In genomic region chr7:124746321-124746720, GRCm38 (mm10) we compare ENCODE assay signal across 27 mouse cellular contexts.
"Had no signal": no experiment of that assay in that cellular context is flagged by ENCODE, and none has a peak within 500 bp of the region (broad histone marks: within the 10 kb centered on the region; RNA-seq: fewer than 3 reads in every experiment).

No protein-coding gene starts in this region.

- H3K9ac ChIP-seq: heart, embryonic 12.5 days; hindbrain, embryonic 13.5 days; hindbrain, embryonic 15.5 days; kidney, embryonic 15.5 days; limb, embryonic 12.5 days; liver, embryonic 13.5 days; liver, embryonic 15.5 days had no signal

- H3K27me3 ChIP-seq: heart, embryonic 12.5 days; hindbrain, embryonic 13.5 days; hindbrain, embryonic 15.5 days; kidney, embryonic 15.5 days; limb, embryonic 12.5 days; liver, embryonic 13.5 days; liver, embryonic 15.5 days had no signal

- H3K36me3 ChIP-seq: heart, embryonic 10.5 days; heart, embryonic 12.5 days; hindbrain, embryonic 10.5 days; hindbrain, embryonic 13.5 days; hindbrain, embryonic 15.5 days; kidney, embryonic 15.5 days; limb, embryonic 10.5 days; limb, embryonic 12.5 days; liver, embryonic 13.5 days; liver, embryonic 15.5 days had no signal

- DNase-seq: gastrocnemius, adult 2 months; gastrocnemius, postnatal 10 days; gastrocnemius, postnatal 25 days; heart, adult 18-20 months; heart, postnatal 10 days; heart, postnatal 4 days; kidney, adult 11 months; kidney, adult 2 months; kidney, adult 9 months; kidney, postnatal 14 days; kidney, postnatal 4 days; liver; liver, embryonic 13.5 days had no signal

- H3K4me2 ChIP-seq: heart, embryonic 12.5 days; hindbrain, embryonic 13.5 days; hindbrain, embryonic 15.5 days; kidney, embryonic 15.5 days; limb, embryonic 12.5 days; liver, embryonic 11.5 days; liver, embryonic 13.5 days; liver, embryonic 15.5 days had no signal

- H3K9me3 ChIP-seq: heart, embryonic 10.5 days; heart, embryonic 12.5 days; hindbrain, embryonic 10.5 days; hindbrain, embryonic 13.5 days; hindbrain, embryonic 15.5 days; kidney, embryonic 15.5 days; limb, embryonic 10.5 days; limb, embryonic 12.5 days; liver, embryonic 13.5 days; liver, embryonic 15.5 days had no signal

- H3K27ac ChIP-seq: gastrocnemius, adult 2 months; heart, embryonic 10.5 days; hindbrain, embryonic 10.5 days; hindbrain, embryonic 13.5 days; hindbrain, embryonic 15.5 days; hindbrain, postnatal 0 days; kidney, embryonic 15.5 days; kidney, postnatal 0 days; layer of hippocampus, adult 2 months; limb, embryonic 10.5 days; limb, embryonic 12.5 days; liver, embryonic 13.5 days; liver, embryonic 15.5 days had no signal

- H3K4me3 ChIP-seq: gastrocnemius, adult 2 months; heart, embryonic 10.5 days; heart, embryonic 12.5 days; hindbrain, embryonic 10.5 days; hindbrain, embryonic 13.5 days; hindbrain, embryonic 15.5 days; kidney, embryonic 15.5 days; layer of hippocampus, adult 2 months; limb, embryonic 10.5 days; limb, embryonic 12.5 days; liver, embryonic 13.5 days; liver, embryonic 15.5 days had no signal

- ATAC-seq: hindbrain, postnatal 0 days; intestine, embryonic 16.5 days had no signal

- H3K4me1 ChIP-seq: heart, embryonic 10.5 days; heart, embryonic 12.5 days; hindbrain, embryonic 10.5 days; hindbrain, embryonic 13.5 days; hindbrain, embryonic 15.5 days; kidney, embryonic 15.5 days; limb, embryonic 10.5 days; limb, embryonic 12.5 days; liver, embryonic 13.5 days; liver, embryonic 15.5 days had no signal
